8 mouse cellular contexts compared by ENCODE assay signal in genomic region chr3:30012666-30013365, GRCm38 (mm10).
DNase-seq lines count a peak whose midpoint lies in the region; ATAC-seq and TF ChIP-seq lines count a peak whose summit lies in the region.

No protein-coding gene starts in this region.

- WGBS in cerebellum, adult 2 months = under 1% methylated on average over 29 of the region's 29 CpGs
- WGBS in intestine, embryonic 14.5 days = under 1% methylated on average over 29 of the region's 29 CpGs
- WGBS in liver, embryonic 15.5 days (ENCODE audit: insufficient replicate concordance) = under 1% methylated on average over 29 of the region's 29 CpGs
- under 1% methylated on average over 29 of the region's 29 CpGs for WGBS in neural tube, embryonic 12.5 days

- intact Hi-C loops in gastrocnemius, postnatal 36 days (cut with DNase I) = no loop called here

- H3K36me3 ChIP-seq in intestine, embryonic 14.5 days (ENCODE audit: control insufficient read depth, insufficient read depth, low read length) = no peaks in the 10 kb centered on the region
- H3K36me3 ChIP-seq in liver, embryonic 15.5 days (replicated peaks) = no peaks in the 10 kb centered on the region
- no peaks in the 10 kb centered on the region for H3K36me3 ChIP-seq in neural tube, embryonic 12.5 days

- H3K27ac ChIP-seq in cerebellum, adult 2 months (ENCODE audit: insufficient read depth, low read length) = no peak overlapping the region
- no peak overlapping the region for H3K27ac ChIP-seq in intestine, embryonic 14.5 days (ENCODE audit: low read depth)
- no peak overlapping the region for H3K27ac ChIP-seq in liver, embryonic 15.5 days (replicated peaks)
- peak overlapping the region; percentile 34; the same call in 1 of the 2 replicates for H3K27ac ChIP-seq in neural tube, embryonic 12.5 days

- TF ChIP-seq POLR2A in cerebellum, adult 2 months (IDR thresholded peaks at IDR 0.05; ENCODE audit: borderline replicate concordance, insufficient read depth, low read length) = no peak

- no peaks in the 10 kb centered on the region for H3K4me1 ChIP-seq in cerebellum, adult 2 months (ENCODE audit: control insufficient read depth, insufficient read depth, low read length)
- no peaks in the 10 kb centered on the region for H3K4me1 ChIP-seq in intestine, embryonic 14.5 days (replicated peaks; ENCODE audit: control insufficient read depth, insufficient read depth, low read length)
- H3K4me1 ChIP-seq in liver, embryonic 15.5 days (replicated peaks) = no peaks in the 10 kb centered on the region
- H3K4me1 ChIP-seq in neural tube, embryonic 12.5 days = peaks cover 11% of the 10 kb centered on the region

- peak; percentile 15 to 31 for DNase-seq in cerebellum, adult 2 months
- no peak for DNase-seq in cerebellum, adult 11-12 months
- peak; percentile 38 to 61 for DNase-seq in gastrocnemius, postnatal 36 days
- peak; percentile 78 for DNase-seq in intestine, embryonic 14.5 days (ENCODE audit: low spot score)
- DNase-seq in left cerebral cortex, adult 11 months (ENCODE audit: low spot score) = no peak

- peak overlapping the region; percentile 52 for H3K4me3 ChIP-seq in cerebellum, adult 2 months (replicated peaks; ENCODE audit: insufficient read depth, low read depth, low read length)
- peak overlapping the region; percentile 39 for H3K4me3 ChIP-seq in intestine, embryonic 14.5 days (ENCODE audit: low read depth, low read length)
- peak overlapping the region; percentile 53 for H3K4me3 ChIP-seq in liver, embryonic 15.5 days (replicated peaks)
- H3K4me3 ChIP-seq in neural tube, embryonic 12.5 days = peak overlapping the region; percentile 46

- no peaks in the 10 kb centered on the region for H3K9me3 ChIP-seq in intestine, embryonic 14.5 days (ENCODE audit: control insufficient read depth, low read length)
- no peaks in the 10 kb centered on the region for H3K9me3 ChIP-seq in liver, embryonic 15.5 days (replicated peaks)
- no peaks in the 10 kb centered on the region for H3K9me3 ChIP-seq in neural tube, embryonic 12.5 days

- peaks cover 2% of the 10 kb centered on the region; the same call in 1 of the 2 replicates for H3K27me3 ChIP-seq in cerebellum, adult 2 months (ENCODE audit: control insufficient read depth, insufficient read depth, low read length)
- H3K27me3 ChIP-seq in intestine, embryonic 14.5 days (replicated peaks; ENCODE audit: control insufficient read depth, insufficient read depth, low read length) = peaks cover 78% of the 10 kb centered on the region
- peaks cover 33% of the 10 kb centered on the region for H3K27me3 ChIP-seq in liver, embryonic 15.5 days
- H3K27me3 ChIP-seq in neural tube, embryonic 12.5 days (replicated peaks) = no peaks in the 10 kb centered on the region

- H3K4me2 ChIP-seq in intestine, embryonic 14.5 days (ENCODE audit: low read length) = peak overlapping the region; percentile 57
- H3K4me2 ChIP-seq in liver, embryonic 15.5 days = peak overlapping the region; percentile 70
- H3K4me2 ChIP-seq in neural tube, embryonic 12.5 days (replicated peaks) = peak overlapping the region; percentile 85

- H3K9ac ChIP-seq in intestine, embryonic 14.5 days (ENCODE audit: low read length) = peak overlapping the region; percentile 25
- no peak overlapping the region for H3K9ac ChIP-seq in liver, embryonic 15.5 days
- peak overlapping the region; percentile 58 for H3K9ac ChIP-seq in neural tube, embryonic 12.5 days

- peak; percentile 46 for ATAC-seq in common myeloid progenitor, adult 5-6 weeks (replicated peaks; ENCODE audit: low read depth, poor library complexity, severe bottlenecking)
- 0 out of 2 replicates have a peak, but pooled peaks have one; percentile 37 for ATAC-seq in intestine, embryonic 14.5 days (replicated peaks; ENCODE audit: low FRiP score, low TSS enrichment, low read depth)
- ATAC-seq in liver, embryonic 15.5 days (ENCODE audit: insufficient read depth) = no peak
- peak; percentile 80 for ATAC-seq in neural tube, embryonic 12.5 days (ENCODE audit: low FRiP score, low read depth)

- no peak for TF ChIP-seq CTCF in cerebellum, adult 2 months (IDR thresholded peaks at IDR 0.05; ENCODE audit: borderline replicate concordance, insufficient read depth, low read depth, low read length)

Comparison
In these comparisons a context has a peak if more than half of its experiments do, and no peak if none do; other contexts are left out.
1. DNase-seq: peak in cerebellum, adult 2 months (2 of 2), gastrocnemius, postnatal 36 days (2 of 2) and intestine, embryonic 14.5 days (single experiment); none in cerebellum, adult 11-12 months (single experiment) and left cerebral cortex, adult 11 months (single experiment).
2. Peak in every context shown above with its lines, with median percentiles within 50 percentile points of each other: H3K4me3 ChIP-seq and H3K4me2 ChIP-seq.